Mouse (Mus musculus) erythroblast, embryonic 14.5 days (primary cell): ENCODE measurements around the gene C2.

ENCODE experiments used
- GATA1 ChIP-seq: IDR thresholded peaks from 2 replicates; pipeline ENCODE4 v1.6.1; 2012; ENCODE audit warnings: low read length, inconsistent platforms, mixed read lengths
- TAL1 ChIP-seq: IDR thresholded peaks from 3 replicates; pipeline ENCODE4 v1.6.1; 2012; ENCODE audit warnings: low read length, inconsistent platforms, mixed read lengths

GRCm38 (mm10) chr17:34874321-34874720, 23.7 kb downstream of the C2 start:
- TF ChIP-seq TAL1 (no peak), GATA1 (no peak)
